Mouse (Mus musculus): ENCODE measurements around the gene Gm20503. TPM values are rescaled to one million over a fixed set of nuclear protein-coding genes. Genes with fewer than 3 reads are reported as not detected.

Gm20503 gene
- polyA plus RNA-seq, 1 experiment from 2014 or later, result 17.0 TPM

DNA sequence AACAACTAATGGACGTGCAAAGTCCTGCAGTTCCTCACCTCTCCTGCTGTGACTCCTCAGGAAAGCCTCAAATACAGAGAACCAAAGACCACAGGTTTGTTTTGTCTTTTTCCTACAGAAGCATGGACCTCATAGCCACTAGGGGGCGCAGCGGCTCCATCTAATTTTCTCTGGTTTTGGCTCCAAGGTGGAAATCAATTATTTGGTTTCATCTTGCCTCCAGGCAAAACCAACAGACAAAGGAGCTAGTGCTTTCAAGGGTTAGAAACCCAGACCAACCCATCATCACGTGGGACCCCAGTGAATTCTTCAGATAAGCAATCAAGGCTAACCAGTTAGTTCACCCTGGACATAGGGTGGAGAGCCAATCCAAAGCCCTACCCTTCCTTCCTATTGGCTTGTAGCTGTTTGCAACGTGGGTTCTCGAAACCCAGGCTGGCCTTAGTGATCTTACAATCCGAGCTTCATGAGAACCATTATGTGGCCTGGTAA lies 17.8 kb upstream of the Gm20503 start:
- Histone ChIP-seq H3K9me3 (ENCODE audit: control insufficient read depth, low read length) (no peaks in the 10 kb centered on the region), H3K27ac (replicated peaks; ENCODE audit: low read depth, low read length) (no peak overlapping the region), H3K4me1 (ENCODE audit: control insufficient read depth, insufficient read depth, low read length) (no peaks in the 10 kb centered on the region), H3K27me3 (replicated peaks; ENCODE audit: control insufficient read depth, insufficient read depth, low read length) (no peaks in the 10 kb centered on the region), H3K4me3 (ENCODE audit: low read depth, low read length) (no peak overlapping the region), H3K9ac (ENCODE audit: low read depth, low read length) (no peak overlapping the region), H3K4me2 (ENCODE audit: low read depth, low read length) (no peak overlapping the region), H3K36me3 (ENCODE audit: control insufficient read depth, insufficient read depth, low read length) (0 out of 2 replicates have a peak, but pooled peaks cover 12% of the 10 kb centered on the region)
- 23% methylated on average over 7 of the region's 7 CpGs for WGBS
- DNase-seq (ENCODE audit: low spot score) (peak; percentile 59), ATAC-seq (ENCODE audit: low read depth) (0 out of 2 replicates have a peak, but pooled peaks have one; percentile 38)

DNA sequence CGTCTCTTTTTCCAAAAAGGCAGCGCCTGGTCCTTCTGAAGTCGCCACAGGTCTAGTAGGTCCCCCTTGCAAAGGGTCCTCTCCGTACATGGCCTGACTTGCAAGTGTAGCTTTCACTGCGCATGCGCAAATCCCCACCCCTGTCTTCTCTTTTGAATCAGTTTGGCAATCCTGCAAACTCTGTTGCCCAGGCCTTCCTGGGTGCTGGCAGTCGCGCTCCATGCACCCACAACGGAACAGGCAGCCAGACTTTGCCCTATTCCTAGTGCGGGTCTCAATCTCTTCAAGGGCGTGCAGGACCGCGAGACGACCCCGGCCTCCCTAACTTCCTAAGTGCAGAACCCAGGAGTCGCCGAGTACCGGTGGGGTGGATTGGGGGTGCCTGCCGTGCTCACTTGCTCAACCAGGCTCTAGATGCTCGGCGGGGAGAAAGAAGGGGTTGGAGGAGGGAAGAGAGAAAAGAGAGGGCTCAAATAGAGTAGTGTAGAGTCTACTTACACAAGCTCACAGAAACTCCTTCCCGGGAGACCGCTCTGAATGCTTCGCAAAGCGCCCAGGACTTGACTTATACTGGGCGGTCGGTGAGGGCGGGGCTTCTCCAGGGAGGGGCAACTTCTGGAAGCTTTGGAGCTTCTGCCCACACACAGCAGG lies 16.3 kb upstream of the Gm20503 start, which contains the start of gene Ptgr1:
TSS of gene Ptgr1 (minus strand) at position 580 of the 651 bp plus-strand sequence.
- H3K4me3 ChIP-seq (ENCODE audit: low read depth, low read length), result peak within 1 kb of the TSS; percentile 64
- no peaks in the 10 kb centered on the region for H3K9me3 ChIP-seq (ENCODE audit: control insufficient read depth, low read length)
- H3K9ac ChIP-seq (ENCODE audit: low read depth, low read length), result peak within 1 kb of the TSS; percentile 65
- peak; percentile 70 for ATAC-seq (ENCODE audit: low read depth)
- peak within 1 kb of the TSS; percentile 81 for H3K4me2 ChIP-seq (ENCODE audit: low read depth, low read length)
- H3K27ac ChIP-seq (replicated peaks; ENCODE audit: low read depth, low read length), result peak within 1 kb of the TSS; percentile 54; the same call in 1 of the 2 replicates
- under 1% methylated on average over 27 of the region's 28 CpGs for WGBS
- no peaks in the 10 kb centered on the region for H3K27me3 ChIP-seq (replicated peaks; ENCODE audit: control insufficient read depth, insufficient read depth, low read length)
- no peaks in the 10 kb centered on the region for H3K4me1 ChIP-seq (ENCODE audit: control insufficient read depth, insufficient read depth, low read length)
- H3K36me3 ChIP-seq (ENCODE audit: control insufficient read depth, insufficient read depth, low read length), result 0 out of 2 replicates have a peak, but pooled peaks cover 9% of the 10 kb centered on the region
- peak; percentile 93 for DNase-seq (ENCODE audit: low spot score)

DNA sequence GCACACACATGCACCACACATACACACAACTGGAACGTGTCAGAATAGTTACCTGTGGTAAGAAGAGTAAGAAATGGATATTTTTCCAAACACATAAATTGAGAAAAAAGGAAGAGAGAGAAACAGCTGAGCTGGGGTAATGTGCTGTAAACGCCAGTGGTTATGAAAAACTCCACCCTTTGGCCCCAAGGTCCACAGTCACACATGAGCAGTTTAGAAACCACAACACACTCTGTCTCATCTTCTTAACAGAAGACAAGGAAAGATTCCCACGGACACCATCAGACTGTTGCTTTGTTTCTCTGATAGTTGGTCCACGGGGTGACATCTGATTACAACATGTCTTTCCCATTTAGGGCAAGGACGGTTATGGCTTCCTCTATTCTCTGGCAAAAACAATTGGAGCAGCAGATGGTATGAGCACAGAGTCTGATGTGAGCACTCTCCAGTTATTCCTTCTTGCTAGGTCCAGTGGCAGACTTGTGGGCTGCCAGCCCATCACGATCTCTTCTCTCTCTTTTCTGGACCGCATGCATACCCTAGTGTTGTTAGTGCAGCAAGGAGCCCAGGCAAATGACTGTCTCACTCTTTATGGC lies 13.6 kb upstream of the Gm20503 start:
- ATAC-seq (ENCODE audit: low read depth), result no peak

DNA sequence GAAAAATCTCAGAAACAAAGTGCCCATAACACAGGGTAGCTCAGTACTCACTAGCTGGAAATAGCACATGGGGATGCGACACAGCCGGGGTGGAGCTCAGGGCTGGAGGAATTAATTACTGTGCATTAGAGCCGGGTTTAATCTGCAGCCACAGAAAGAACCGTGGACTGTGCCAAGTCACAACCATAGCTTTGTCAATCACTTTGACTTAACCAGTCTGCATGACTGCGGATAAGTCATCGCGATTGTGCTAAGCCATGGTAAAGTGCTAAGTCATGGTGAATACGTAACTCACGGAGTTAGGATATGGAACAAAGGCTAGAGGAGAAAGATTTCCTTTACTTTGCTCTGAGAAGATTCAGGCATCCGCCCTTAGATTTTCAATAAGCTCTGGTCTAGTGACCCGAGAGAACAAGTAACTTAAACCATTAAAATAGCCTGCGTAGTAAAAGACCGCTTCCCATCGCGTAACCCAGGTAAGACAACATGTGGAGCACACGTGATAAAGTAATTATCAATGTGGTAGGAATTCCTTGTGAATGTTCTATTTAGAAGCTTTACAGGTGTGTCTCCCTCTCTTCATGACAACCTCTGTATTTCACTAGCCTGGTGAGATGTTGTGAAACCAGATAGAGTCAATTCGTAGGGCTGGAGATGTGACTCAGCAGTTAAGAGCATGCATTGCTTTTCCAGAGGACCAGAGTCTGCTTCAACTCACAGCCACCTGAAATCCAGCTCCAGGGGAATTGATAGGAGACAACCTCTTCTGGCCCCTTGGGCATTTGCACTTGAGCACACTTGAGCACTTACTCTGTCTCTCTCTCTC lies 12.2 kb upstream of the Gm20503 start:
- no peak overlapping the region for H3K4me3 ChIP-seq (ENCODE audit: low read depth, low read length)
- no peak overlapping the region for H3K9ac ChIP-seq (ENCODE audit: low read depth, low read length)
- no peaks in the 10 kb centered on the region for H3K36me3 ChIP-seq (ENCODE audit: control insufficient read depth, insufficient read depth, low read length)
- no peaks in the 10 kb centered on the region for H3K27me3 ChIP-seq (replicated peaks; ENCODE audit: control insufficient read depth, insufficient read depth, low read length)
- WGBS, result 78% methylated on average over 17 of the region's 17 CpGs
- no peaks in the 10 kb centered on the region for H3K9me3 ChIP-seq (ENCODE audit: control insufficient read depth, low read length)
- no peak overlapping the region for H3K4me2 ChIP-seq (ENCODE audit: low read depth, low read length)
- H3K27ac ChIP-seq (replicated peaks; ENCODE audit: low read depth, low read length), result no peak overlapping the region
- ATAC-seq (ENCODE audit: low read depth), result no peak
- no peak for DNase-seq (ENCODE audit: low spot score)
- H3K4me1 ChIP-seq (ENCODE audit: control insufficient read depth, insufficient read depth, low read length), result no peaks in the 10 kb centered on the region

More for the DNA sequence above, 13.6 kb upstream of the Gm20503 start:
- no peak for DNase-seq (ENCODE audit: low spot score)
- H3K9me3 ChIP-seq (ENCODE audit: control insufficient read depth, low read length), result no peaks in the 10 kb centered on the region
- H3K27me3 ChIP-seq (replicated peaks; ENCODE audit: control insufficient read depth, insufficient read depth, low read length), result no peaks in the 10 kb centered on the region
- WGBS, result 82% methylated on average over 7 of the region's 7 CpGs
- no peak overlapping the region for H3K4me3 ChIP-seq (ENCODE audit: low read depth, low read length)
- no peaks in the 10 kb centered on the region for H3K36me3 ChIP-seq (ENCODE audit: control insufficient read depth, insufficient read depth, low read length)
- no peak overlapping the region for H3K9ac ChIP-seq (ENCODE audit: low read depth, low read length)
- no peak overlapping the region for H3K27ac ChIP-seq (replicated peaks; ENCODE audit: low read depth, low read length)
- H3K4me1 ChIP-seq (ENCODE audit: control insufficient read depth, insufficient read depth, low read length), result no peaks in the 10 kb centered on the region
- no peak overlapping the region for H3K4me2 ChIP-seq (ENCODE audit: low read depth, low read length)

GRCm38 (mm10) chr4:58992195-58992594 lies 10.8 kb upstream of the Gm20503 start:
- 83% methylated on average over 5 of the region's 5 CpGs for WGBS
- no peak for ATAC-seq (ENCODE audit: low read depth)
- no peak overlapping the region for H3K27ac ChIP-seq (replicated peaks; ENCODE audit: low read depth, low read length)

GRCm38 (mm10) chr4:58994762-58995161 lies 8.2 kb upstream of the Gm20503 start, which contains the start of gene Dnajc25:
Dnajc25 (plus strand) TSS chr4:58995062.
- H3K4me2 ChIP-seq (ENCODE audit: low read depth, low read length), result no peak within 1 kb of the TSS
- no peaks in the 10 kb centered on the region for H3K4me1 ChIP-seq (ENCODE audit: control insufficient read depth, insufficient read depth, low read length)
- H3K36me3 ChIP-seq (ENCODE audit: control insufficient read depth, insufficient read depth, low read length), result no peaks in the 10 kb centered on the region
- DNase-seq (ENCODE audit: low spot score), result no peak
- no peak for ATAC-seq (ENCODE audit: low read depth)
- no peak within 1 kb of the TSS for H3K4me3 ChIP-seq (ENCODE audit: low read depth, low read length)
- H3K9ac ChIP-seq (ENCODE audit: low read depth, low read length), result no peak within 1 kb of the TSS
- H3K9me3 ChIP-seq (ENCODE audit: control insufficient read depth, low read length), result no peaks in the 10 kb centered on the region
- no peaks in the 10 kb centered on the region for H3K27me3 ChIP-seq (replicated peaks; ENCODE audit: control insufficient read depth, insufficient read depth, low read length)
- no peak within 1 kb of the TSS for H3K27ac ChIP-seq (replicated peaks; ENCODE audit: low read depth, low read length)
- WGBS, result 95% methylated on average over 4 of the region's 4 CpGs

More at GRCm38 (mm10) chr4:58992195-58992594, 10.8 kb upstream of the Gm20503 start:
- no peaks in the 10 kb centered on the region for H3K36me3 ChIP-seq (ENCODE audit: control insufficient read depth, insufficient read depth, low read length)
- H3K9ac ChIP-seq (ENCODE audit: low read depth, low read length), result no peak overlapping the region
- no peaks in the 10 kb centered on the region for H3K9me3 ChIP-seq (ENCODE audit: control insufficient read depth, low read length)
- DNase-seq (ENCODE audit: low spot score), result no peak
- H3K27me3 ChIP-seq (replicated peaks; ENCODE audit: control insufficient read depth, insufficient read depth, low read length), result no peaks in the 10 kb centered on the region
- no peak overlapping the region for H3K4me3 ChIP-seq (ENCODE audit: low read depth, low read length)
- no peak overlapping the region for H3K4me2 ChIP-seq (ENCODE audit: low read depth, low read length)
- no peaks in the 10 kb centered on the region for H3K4me1 ChIP-seq (ENCODE audit: control insufficient read depth, insufficient read depth, low read length)

DNA sequence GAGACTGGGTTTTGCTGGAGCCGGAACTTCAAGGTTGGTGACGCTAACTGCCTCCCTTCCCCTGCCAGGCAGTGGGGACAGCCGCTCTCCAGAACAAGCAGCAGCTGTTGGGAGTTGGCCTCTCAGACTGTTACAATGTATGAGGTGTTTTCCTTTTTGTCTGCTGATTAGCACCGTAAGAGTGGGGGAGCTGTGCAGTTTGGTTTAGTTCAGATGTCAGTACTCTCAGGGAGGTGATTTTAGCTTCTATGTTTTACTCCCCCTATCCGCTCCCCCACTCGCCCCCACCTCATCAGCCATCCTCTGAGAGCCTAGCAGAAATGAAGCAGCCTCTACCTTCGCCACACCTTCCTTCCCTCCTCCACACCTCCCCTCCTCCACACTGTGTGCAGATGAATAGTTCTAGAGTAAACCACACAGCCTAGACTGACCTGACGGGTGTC lies 7.7 kb upstream of the Gm20503 start:
- ATAC-seq (ENCODE audit: low read depth) (no peak), DNase-seq (ENCODE audit: low spot score) (no peak)
- H3K27me3 ChIP-seq (replicated peaks; ENCODE audit: control insufficient read depth, insufficient read depth, low read length), result no peaks in the 10 kb centered on the region
- H3K9ac ChIP-seq (ENCODE audit: low read depth, low read length), result no peak overlapping the region
- no peaks in the 10 kb centered on the region for H3K36me3 ChIP-seq (ENCODE audit: control insufficient read depth, insufficient read depth, low read length)
- no peak overlapping the region for H3K4me3 ChIP-seq (ENCODE audit: low read depth, low read length)
- H3K27ac ChIP-seq (replicated peaks; ENCODE audit: low read depth, low read length), result no peak overlapping the region
- no peak overlapping the region for H3K4me2 ChIP-seq (ENCODE audit: low read depth, low read length)
- H3K9me3 ChIP-seq (ENCODE audit: control insufficient read depth, low read length), result no peaks in the 10 kb centered on the region
- 69% methylated on average over 8 of the region's 8 CpGs for WGBS
- H3K4me1 ChIP-seq (ENCODE audit: control insufficient read depth, insufficient read depth, low read length), result no peaks in the 10 kb centered on the region

DNA sequence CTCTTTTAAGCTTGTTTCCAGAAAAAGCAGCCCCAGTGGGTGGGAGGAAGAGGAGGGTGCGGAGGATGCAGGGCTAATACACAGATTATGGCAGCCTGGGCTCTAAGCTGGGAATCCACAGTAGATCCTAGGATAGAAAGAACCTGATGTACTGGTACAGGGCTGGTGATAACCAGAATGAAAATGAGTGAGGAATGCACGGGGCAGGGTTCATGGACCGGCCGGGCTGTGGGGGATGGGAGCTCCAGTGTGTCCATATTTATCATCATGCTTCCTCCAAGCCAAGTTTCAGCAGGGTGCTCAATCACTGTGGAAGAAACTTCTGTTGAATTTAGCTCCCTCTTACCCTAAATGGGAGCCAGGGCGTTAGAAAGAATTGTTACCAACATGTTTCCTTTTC lies 5.9 kb upstream of the Gm20503 start:
- Histone ChIP-seq H3K4me3 (ENCODE audit: low read depth, low read length) (no peak overlapping the region), H3K27ac (replicated peaks; ENCODE audit: low read depth, low read length) (no peak overlapping the region), H3K27me3 (replicated peaks; ENCODE audit: control insufficient read depth, insufficient read depth, low read length) (no peaks in the 10 kb centered on the region), H3K4me2 (ENCODE audit: low read depth, low read length) (no peak overlapping the region), H3K4me1 (ENCODE audit: control insufficient read depth, insufficient read depth, low read length) (no peaks in the 10 kb centered on the region), H3K36me3 (ENCODE audit: control insufficient read depth, insufficient read depth, low read length) (no peaks in the 10 kb centered on the region), H3K9ac (ENCODE audit: low read depth, low read length) (no peak overlapping the region), H3K9me3 (ENCODE audit: control insufficient read depth, low read length) (no peaks in the 10 kb centered on the region)
- WGBS, result 79% methylated on average over 5 of the region's 5 CpGs
- ATAC-seq (ENCODE audit: low read depth), result no peak
- no peak for DNase-seq (ENCODE audit: low spot score)
